11 mouse cellular contexts compared by ENCODE assay signal in genomic region chr1:113539981-113540380, GRCm38 (mm10).
"Had no signal": no experiment of that assay in that cellular context is flagged by ENCODE, and none has a peak within 500 bp of the region (broad histone marks: within the 10 kb centered on the region; RNA-seq: fewer than 3 reads in every experiment).

No protein-coding gene starts in this region.

- H3K9ac ChIP-seq: liver, embryonic 14.5 days; midbrain, embryonic 13.5 days; stomach, embryonic 15.5 days had no signal

- ATAC-seq: hindbrain, embryonic 16.5 days; inflammation-experienced regulatory T-cells, adult 6 months; intestine, postnatal 0 days; midbrain, embryonic 13.5 days had no signal

- H3K4me2 ChIP-seq: midbrain, embryonic 13.5 days; stomach, embryonic 15.5 days had no signal

- H3K27ac ChIP-seq: layer of hippocampus, adult 2 months; liver, embryonic 14.5 days; midbrain, embryonic 13.5 days; stomach, embryonic 15.5 days had no signal

- H3K9me3 ChIP-seq: midbrain, embryonic 13.5 days; stomach, embryonic 15.5 days had no signal

- H3K36me3 ChIP-seq: midbrain, embryonic 13.5 days; stomach, embryonic 15.5 days had no signal

- DNase-seq: lung, adult 18-20 months; right cerebral cortex, postnatal 14 days; thymus, adult 2 months; thymus, postnatal 25 days had no signal

- H3K27me3 ChIP-seq: midbrain, embryonic 13.5 days; stomach, embryonic 15.5 days had no signal

- H3K4me1 ChIP-seq: midbrain, embryonic 13.5 days; stomach, embryonic 15.5 days had no signal

- H3K4me3 ChIP-seq: layer of hippocampus, adult 2 months; midbrain, embryonic 13.5 days; stomach, embryonic 15.5 days had no signal
